Mouse (Mus musculus) frontal cortex, postnatal 25 days (tissue): ENCODE measurements around the gene Phlpp1.

Source experiments
- DNase-seq, 2 experiments: peaks; one replicate each; pipeline ENCODE4 v3.0.0; 2022; ENCODE audit warnings: low spot score in 2 of 2

Gene Phlpp1

DNA sequence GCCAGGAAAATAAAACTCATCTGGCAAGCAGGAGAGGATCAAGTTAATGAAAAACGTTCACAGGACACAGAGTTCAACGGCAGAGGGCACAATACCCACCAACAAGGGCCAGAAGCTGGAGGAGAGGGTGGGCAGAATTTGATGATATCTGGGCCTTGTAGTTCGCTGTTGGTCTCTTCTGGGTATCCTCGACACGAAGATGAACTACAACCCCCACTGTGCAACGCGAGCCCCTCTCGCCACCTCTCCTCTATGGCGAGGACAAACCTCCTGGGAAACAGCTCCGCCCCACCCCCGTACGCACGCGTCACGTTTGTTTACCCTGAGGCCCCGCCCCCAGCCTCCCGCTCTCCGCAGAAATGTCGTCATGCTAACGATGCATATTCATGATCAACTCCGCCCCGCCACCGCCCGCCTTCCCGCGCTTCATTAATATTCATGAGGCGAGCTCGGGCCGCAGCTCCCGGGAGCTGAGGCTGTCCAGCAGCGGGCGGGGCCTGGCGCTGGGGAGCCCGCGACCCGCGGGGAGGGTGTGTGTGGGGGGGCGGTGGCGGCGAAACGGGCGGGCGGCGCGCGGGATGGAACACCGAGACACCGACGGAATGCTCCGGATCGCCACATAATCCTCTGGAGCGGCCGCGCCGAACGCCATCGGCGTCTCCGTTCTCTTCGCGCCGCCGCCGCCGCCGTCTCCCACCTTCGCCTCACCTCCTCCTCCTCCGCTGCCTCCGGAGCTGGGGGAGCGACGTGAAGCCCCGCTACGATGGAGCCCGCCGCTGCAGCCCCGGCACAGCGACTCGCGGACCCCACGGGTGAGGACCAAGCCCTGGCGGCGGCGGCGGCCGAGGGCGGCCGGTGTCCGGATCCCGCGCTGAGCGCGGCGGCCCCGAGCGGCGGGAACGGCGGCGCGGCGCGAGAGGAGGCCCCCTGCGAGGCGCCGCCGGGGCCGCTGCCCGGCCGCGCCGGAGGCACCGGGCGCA is at the start of gene Phlpp1:
Gene Phlpp1 (plus strand): TSS at position 512 of the 980 bp plus-strand sequence.
- peak; percentile 100 for DNase-seq

DNA sequence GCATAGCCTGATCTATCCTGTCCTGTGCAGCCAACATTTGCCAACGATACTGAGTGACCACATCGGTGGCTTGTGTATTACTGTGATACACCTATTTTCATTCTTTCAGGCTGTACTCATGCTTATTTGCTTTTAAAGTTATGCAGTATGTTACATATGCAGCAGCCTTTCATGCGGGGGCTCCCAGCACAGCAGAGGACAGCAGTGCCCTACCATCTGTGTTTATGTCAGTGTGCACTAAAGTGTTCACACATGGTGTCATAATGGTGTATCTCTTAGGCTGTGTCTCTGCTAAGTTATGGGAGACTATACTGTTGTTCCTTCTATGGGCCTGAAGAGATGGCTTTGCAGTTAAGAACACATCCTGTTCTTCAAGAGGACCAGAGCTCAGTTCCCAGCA is 45.0 kb upstream of the Phlpp1 start:
- no peak for DNase-seq

DNA sequence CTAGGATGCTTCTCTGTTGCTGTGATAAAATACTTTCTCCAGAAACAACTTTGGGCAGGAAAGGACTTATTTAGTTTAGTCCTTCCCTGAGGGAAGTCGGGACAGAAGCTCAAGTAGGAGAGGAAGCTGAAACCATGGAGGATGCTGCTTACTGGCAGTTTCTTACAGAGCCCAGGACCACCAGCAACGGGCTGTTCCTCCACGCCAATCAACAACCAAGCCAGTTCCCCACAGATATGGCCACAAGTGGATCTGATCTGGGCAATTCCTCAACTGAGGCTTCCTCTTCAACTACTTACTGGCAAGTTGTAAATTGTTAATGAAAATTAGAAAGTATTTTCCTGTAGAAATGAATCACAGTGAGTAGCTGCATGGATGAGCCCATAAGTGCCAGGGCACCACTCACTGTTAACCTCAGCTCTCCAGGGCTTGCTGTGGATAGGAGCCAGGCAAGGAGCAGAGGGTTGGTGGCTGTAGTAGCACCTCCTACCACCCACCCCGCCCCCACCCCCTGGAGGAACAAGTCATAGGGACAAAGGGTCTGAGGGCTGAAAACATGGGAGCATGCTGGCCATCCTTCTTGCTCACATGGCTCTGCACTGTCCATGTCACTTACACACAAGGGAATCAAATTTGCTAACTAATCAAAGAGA is 39.7 kb upstream of the Phlpp1 start:
- DNase-seq = no peak

DNA sequence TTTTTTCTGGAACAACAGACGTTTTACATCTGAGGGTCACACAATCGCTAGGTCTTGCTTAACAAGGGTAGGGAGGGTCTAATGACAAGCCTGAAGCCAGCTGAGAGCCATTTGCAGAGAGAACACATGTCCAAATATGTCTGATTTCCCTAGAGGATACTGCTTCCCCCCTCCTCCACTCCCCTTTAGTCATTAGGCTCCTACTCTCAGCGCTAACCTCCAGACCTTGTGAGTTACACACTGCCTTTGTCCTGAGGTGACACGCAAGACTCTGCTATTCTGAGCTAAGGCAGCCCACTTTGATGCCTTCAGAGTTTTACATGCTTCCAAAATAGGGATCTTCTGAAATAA is 39.2 kb upstream of the Phlpp1 start:
- no peak for DNase-seq

DNA sequence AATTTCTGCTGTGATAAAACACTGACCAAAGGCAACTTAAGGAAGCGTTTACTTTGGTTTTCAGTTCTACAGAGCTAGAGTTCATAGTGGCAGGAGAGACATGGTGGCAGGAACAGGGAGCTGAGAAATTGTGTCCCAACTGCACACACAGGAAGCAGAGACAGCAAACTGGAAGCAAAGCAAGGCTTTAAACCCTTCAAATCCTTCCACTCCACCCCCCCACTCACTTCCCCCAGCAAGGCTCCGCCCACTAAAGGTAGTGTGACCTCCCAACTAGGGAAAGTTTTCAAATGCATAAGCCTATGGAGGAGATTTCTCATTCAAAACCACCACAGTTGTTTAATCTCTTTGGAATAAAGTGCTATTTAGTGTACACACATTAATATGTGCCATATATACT is 32.9 kb upstream of the Phlpp1 start:
- no peak for DNase-seq

DNA sequence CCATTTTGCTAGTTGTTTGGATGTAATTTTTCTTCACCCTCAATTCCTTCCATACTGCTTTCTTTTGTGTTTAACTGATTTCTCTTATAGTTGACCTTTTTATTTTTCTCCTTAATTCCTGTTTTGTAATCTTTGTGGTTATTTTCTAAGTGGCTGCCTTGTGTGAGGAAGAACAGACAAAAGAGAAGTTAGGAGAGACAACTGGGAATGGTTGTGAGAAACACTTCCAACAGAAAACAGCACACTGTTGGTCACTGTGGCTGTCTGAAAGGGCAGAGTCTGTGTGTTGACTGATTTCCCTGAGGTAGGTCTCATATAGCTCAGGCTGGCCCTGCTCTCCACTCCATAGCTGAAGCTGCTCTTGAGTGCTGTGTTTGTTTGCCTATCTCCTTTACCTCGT is 32.4 kb upstream of the Phlpp1 start:
- DNase-seq = no peak

DNA sequence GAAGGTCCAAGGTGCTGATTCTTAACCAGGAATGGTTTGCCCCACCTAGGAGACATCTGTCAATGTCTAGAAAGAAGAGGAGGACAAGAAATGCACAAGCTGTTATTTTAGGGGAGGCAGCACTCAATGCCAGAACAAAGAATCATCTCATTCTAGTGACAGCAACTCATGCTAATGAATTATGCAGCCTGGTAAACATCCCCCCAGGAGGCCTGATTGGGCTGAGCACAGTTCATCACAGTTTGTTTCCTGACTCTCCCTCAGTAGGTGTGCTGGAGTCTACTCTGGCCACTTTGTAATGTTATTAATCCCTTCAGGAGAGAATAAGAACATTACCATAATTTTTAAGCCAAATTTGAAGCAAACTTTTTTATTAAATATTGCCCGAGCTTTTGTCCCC is 29.5 kb upstream of the Phlpp1 start:
- no peak for DNase-seq

DNA sequence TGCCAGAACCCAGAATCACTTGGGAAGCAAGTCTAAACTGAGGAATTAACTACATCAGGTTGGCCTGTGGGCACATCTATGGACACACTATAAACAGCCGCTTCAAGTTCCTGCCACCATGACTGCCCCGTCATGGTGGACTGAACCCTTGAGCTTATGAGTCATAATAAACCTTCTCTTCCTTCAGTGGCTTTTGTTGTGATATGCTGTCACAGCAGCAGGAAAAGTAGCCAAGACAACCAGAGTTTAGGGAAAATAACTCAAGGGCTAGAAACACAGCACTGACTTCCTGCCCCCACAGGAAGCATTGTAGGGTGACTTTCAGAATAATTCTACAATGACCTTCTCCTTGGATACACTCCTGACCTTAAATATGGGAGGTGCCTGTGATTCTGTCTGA is 27.0 kb upstream of the Phlpp1 start:
- no peak for DNase-seq

DNA sequence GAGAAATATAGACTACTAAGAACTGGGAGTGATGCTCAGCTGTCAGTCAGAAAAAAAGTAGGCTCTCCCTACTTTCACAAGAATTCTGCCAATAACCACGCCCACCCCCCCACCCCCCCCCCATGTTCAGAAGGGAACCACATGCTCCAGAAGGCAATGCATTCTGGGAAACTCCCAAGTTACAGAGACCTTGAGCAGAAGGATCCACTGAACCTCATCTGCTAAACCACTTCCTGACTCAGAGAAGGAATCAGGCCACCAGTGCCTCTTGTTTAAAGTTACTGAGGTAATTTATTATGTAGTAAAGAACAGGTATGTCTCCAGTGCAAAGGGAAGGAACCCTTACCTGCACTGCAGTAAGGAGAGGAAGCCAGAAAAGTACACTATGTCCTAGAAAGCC is 26.5 kb upstream of the Phlpp1 start:
- no peak for DNase-seq

DNA sequence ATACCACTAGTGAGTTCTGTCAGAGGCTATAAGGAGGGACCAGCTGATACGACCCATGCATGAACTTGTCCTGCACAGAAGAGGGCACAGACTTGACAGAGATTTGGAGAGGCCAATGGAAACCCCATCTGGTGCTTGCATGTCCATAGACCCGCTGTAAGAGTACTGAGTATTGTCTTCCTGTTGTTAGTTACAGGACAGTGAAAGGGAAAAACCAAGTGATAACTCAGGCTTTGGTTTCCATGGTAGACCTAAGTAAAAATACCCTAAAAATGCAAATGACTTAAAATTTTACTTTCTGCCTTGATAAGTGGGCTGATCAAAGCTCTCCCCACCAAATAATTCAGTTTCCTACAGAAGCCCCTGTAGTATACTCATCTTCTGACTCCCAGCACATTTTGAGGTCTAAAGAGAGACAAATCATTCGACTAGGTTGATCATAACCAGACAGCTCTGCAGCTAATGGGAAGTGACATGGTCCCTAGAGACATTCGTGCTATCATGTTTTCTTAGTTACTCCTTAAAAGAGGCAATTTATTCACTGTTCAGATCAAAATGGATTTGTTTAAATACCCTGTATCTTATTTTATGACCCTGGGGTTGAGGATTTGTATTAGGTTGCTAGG is 25.9 kb upstream of the Phlpp1 start:
- no peak for DNase-seq

DNA sequence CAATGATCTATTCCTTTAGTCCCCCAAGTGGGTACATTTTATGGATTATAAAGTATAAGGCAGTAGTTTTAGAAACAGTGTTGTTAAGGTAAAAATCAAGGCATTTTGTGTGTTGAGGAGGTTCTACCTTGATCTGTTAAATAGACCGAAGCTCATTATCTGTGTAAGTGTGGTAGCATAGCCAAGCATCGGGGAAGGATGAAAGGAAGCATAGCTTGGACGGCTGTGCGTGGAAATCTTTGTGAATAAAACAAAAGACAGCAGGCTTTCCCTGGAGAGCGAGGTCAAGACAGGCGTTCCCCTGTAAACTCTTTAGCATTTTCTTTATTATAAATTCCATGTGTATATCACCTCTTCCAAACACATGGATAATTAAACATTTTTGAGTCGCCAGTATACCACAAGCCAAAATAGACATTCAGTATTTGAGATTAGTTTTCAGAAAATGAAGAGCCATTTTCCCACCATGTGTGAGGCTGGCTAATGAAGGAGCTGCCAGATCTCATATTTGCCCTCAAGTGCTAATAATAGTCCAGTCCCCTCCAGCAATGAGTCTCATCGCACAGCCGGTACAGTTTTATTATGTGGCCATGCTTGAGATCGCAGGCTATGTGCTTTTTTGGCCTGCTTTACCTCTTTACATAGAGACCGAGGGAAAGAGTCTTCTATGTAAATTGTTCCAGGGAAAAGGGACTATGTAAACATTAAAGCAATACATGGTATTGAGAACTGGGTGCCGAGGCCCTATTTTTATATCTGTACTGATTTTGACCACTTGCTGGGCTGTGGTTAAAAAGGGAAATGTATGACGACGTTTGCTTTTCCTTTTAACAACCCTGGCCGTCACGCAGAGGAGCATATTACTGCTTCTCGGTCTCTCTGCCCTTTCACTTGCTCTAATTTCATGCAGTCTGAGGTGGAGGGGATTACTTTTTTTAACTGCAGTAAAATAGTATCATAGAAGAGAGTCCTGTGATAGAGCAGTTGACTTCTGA is 22.9 kb upstream of the Phlpp1 start:
- DNase-seq = no peak

DNA sequence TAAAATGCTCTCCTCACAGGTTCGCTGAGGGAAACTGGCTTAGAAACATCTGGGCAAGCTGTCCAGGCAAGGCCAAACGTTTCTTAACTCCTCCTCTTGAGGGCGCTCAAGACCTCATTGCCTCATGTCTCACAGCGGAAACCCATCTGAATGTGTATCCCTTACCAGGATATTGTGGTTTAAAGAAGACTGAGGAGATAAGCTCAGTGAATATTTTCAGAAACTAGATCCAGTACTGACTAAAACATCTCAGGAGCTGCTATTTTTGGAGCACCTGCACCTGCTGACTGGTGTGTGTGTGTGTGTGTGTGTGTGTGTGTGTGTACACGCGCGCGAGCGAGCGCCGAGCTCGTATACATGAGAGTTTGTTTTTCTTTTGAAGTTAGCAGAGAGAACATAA is 19.7 kb upstream of the Phlpp1 start:
- no peak for DNase-seq

DNA sequence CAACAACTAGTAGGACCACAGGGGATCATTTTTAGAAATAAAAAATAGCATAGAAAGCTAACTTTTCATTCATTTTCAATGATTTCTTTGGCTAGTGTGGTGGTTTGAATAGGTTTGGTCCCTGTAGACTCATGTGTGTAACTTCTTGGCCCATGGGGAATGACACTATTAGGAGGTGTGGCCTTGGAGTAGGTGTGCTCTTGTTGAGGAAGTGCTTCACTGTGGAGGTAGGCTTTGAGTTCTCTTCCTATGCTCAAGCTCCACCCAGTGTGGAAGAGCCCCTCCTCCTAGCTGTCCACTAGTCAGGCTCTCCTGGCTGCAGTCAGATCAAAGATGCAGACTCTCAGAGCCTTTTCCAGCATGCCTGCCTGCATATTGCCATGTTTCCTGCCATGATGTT is 18.8 kb upstream of the Phlpp1 start:
- DNase-seq = no peak

DNA sequence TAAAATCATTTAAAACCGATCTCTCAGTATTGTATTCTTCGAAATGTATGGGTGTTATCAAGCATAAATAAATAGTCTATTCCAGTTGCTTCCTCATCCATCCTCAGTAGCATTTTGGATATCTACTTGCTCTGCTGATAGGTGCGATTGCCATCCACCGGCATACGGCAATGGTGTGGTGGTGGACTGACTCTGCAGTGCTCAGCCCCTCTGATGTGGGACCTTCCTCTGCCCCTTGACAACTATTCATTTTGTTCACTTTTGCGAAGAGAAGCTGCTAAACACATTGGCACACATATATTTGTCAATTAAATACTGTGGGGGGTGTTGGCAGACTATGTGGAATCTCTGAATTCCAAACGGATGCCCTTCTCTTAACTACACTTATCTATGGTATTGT is 17.0 kb upstream of the Phlpp1 start:
- DNase-seq = no peak

DNA sequence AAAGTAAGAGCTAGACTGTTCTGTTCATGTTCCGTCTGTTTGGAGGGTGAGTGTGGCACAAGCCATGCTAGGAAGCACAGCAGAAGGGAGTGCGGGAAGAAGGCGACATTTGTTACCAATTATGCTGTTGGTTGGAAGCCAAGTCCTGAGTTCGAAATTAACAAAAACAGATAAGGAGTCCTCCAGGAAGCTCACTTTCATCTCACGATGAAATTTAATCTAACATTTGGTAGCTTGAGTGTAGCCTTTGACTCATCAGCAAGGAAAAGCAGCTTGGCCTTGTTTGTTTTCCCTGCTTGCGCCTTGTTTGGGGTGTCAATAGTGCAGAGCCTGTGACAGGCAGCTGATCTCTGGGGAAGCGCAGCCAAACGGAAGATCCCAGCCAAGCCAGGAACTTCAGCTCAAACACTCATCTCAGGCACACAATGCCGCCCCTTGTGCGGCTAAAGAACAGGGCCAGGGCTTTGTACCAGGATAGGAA is 16.4 kb upstream of the Phlpp1 start:
- DNase-seq = peak; percentile 11 to 15

DNA sequence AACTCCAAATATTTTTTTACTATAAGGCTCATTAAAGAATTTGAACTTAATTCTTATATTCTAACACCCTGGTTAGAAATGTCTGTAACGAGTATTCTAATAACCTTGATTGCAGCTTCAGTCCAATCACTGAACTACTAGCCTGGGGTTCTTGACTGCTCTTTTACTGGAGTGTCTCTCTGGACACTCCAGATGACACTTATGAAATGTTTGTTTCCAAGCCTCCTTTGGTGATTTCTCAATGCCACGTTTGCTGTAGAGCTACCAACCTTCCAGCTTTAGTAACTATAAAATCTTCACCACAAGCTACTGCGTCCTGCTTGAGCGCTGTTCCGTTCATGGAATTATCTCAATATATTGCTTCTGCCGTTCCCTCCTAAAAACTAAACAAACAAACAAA is 15.8 kb upstream of the Phlpp1 start:
- no peak for DNase-seq

DNA sequence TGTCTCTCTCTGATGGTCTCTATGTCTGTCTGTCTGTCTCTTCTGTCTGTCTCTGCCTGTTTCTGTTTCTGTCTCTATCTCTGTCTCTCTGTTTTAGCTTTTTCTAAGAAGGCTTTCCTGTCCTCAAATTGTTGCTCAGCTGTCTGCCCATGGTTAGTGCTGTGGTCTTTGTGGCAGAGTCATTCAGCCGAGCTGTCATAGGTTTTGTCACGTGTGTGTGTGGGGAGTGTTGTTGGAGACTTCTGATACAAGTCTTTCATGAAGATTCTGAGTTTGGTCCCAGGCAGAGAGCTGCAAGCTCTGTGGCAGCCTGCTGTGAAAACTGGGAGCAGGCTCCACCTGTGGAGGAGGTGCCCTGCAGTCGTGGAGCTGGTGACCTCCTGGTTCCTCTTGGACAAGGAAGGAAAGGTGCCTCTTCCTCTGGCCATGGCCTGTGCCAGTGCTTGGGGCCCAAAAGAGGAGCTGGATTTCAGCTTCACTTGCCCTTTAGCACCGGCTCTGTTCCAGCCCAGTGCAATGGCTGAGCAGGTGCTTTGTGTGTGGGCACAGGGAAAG is 13.5 kb upstream of the Phlpp1 start:
- no peak for DNase-seq

DNA sequence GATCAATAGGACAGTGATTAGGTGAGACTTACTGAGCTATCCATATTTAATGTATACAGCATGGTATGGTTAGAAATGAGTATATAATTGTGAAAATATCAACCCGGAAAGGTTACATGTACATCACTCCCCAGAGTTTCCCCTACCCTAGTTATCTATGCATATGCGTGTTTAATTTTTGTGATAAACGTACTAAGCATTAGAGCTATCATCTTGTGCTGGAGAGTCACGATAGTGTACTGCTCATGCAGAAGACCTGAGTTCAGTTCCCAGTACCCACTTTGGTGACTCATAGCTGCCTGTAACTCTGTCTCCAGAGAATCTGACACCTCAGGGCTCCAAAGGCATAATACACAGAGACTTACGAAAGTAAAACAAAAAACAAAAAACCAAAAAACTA is 11.9 kb upstream of the Phlpp1 start:
- DNase-seq = no peak

DNA sequence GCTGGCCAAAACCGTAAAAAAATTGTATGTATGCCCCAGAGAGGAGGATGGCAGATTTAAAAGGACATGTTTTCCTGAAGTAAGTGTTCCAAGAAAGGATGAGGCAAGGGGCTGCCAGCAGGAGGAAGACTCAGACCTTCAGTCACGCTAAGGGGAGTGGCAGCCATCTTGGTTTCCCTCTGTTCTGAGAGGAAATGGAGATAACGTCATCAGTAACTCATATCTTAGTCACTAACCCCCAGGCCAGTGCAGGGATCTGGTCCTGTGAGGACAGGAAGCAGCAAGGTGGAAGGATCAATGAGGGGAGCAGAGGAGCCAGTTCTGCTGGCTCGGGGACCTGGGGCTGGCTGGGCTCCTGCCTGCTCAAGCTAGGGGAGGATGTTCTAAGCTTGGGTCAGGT is 10.6 kb upstream of the Phlpp1 start:
- no peak for DNase-seq

DNA sequence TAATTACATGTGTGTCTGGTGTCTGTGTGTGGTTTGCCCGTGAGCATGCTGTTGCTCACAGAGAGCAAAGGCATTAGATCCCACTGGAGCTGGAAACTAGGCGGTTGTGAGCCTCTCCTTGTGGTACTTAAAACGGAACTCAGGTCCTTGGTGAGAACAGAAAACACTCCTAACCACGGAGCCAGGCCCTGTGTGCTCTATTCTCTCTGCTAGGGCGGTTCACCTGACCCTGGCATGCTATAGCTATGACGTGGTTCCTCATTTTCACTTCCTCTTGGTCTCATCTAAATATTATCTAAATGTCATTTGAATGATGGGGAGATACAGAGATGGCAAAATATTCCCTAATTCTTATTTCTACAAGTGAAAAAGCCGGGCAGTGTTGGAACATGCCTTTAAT is 9.0 kb upstream of the Phlpp1 start:
- no peak for DNase-seq

DNA sequence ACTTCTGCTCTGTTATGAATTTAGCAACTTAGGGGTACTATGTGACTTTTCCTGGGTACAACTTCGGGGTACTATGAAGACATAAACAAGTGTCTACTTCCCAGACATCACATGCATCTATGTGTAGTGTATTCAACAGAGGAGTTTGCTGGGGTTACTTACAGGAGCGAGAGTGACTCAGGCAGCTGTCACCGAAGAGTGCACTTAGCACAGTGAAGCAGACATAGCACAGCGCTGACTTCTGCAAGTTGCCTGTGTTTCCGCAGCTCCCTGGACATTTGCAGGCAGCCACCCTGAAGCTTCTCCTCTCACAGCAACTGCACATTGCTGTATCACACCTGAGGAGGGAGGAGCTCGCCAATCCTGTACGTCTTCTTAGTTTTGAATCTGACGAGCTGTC is 8.2 kb upstream of the Phlpp1 start:
- DNase-seq = no peak
